Mouse (Mus musculus): Measurements from ENCODE around the gene Grap.

Gene Grap

DNA sequence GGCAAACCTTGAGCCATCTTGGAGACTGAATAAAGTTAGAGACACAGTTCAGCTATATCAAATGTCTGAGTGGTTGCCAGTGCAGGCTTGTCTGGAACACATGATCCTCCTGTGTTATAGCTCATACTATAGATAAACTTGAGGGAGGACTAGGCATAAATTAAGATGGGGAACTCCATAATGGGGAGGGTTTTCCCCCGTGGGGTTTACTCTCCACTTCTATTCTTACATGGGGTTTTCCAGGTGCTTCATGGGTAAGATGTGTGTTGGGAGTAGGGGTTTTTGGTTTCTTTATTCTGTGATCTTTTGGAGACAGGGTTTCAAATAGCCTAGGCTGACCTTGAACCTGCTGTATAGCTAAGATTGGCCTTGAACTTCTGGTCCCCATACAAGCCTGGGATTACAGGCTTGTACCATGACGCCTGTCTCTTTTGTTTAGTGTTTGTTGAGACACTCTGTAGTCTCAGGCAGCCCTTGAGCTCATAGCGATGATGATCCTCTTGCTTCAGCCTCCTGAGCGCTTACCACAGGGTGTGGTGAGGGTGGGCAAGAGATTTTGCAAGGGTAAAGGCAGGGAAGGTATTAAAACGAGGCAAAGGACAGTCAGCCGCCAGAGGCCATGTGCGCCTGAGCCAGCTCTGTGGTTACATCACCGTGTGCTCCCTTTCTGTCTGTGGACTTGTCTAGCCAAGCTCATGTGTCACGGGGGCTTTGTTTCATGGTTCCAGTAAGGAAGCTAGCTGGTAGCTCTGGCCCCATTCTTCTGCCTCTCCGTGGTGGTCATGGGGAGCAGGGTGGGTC, 5.8 kb upstream of the Grap start:
- DNase-seq (ENCODE audit: low read depth, low spot score) = peak; percentile 89
- Histone ChIP-seq H3K27me3 (ENCODE audit: control insufficient read depth, insufficient read depth, low read length, poor library complexity, severe bottlenecking) (no peaks in the 10 kb centered on the region), H3K36me3 (ENCODE audit: control insufficient read depth, insufficient read depth, low read length, poor library complexity, severe bottlenecking) (no peaks in the 10 kb centered on the region)

GRCm38 (mm10) chr11:61647956-61648748, 4.9 kb upstream of the Grap start:
- peak; percentile 55 for DNase-seq (ENCODE audit: low read depth, low spot score)
- Histone ChIP-seq H3K27me3 (ENCODE audit: control insufficient read depth, insufficient read depth, low read length, poor library complexity, severe bottlenecking) (no peaks in the 10 kb centered on the region), H3K36me3 (ENCODE audit: control insufficient read depth, insufficient read depth, low read length, poor library complexity, severe bottlenecking) (no peaks in the 10 kb centered on the region)

DNA sequence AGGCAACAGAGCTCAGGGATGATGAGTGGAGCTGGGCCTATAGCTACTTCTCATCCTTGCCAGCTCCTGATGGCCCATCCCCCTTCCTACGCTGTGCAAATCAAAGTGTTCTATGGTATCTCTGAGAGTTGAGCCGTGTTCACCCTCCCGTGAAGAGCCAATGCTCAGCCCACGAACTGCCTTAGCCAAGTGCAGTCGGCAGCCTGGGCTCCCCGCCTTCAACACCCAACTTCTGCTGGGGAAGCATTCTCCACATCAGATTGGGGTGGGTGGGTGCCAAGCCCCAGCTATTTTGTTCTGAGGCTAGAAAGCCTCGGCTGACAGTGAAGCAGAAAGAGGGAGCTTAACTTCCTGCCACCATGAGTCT, 4.3 kb upstream of the Grap start:
- DNase-seq (ENCODE audit: low read depth, low spot score) = peak; percentile 60
- Histone ChIP-seq H3K36me3 (ENCODE audit: control insufficient read depth, insufficient read depth, low read length, poor library complexity, severe bottlenecking) (no peaks in the 10 kb centered on the region), H3K27me3 (ENCODE audit: control insufficient read depth, insufficient read depth, low read length, poor library complexity, severe bottlenecking) (no peaks in the 10 kb centered on the region)

- no peaks in the 10 kb centered on the region for H3K36me3 ChIP-seq (ENCODE audit: control insufficient read depth, insufficient read depth, low read length, poor library complexity, severe bottlenecking)
- H3K27me3 ChIP-seq (ENCODE audit: control insufficient read depth, insufficient read depth, low read length, poor library complexity, severe bottlenecking) = no peaks in the 10 kb centered on the region
- no peak for DNase-seq (ENCODE audit: low read depth, low spot score)
Measured at GRCm38 (mm10) chr11:61649163-61649580, 3.9 kb upstream of the Grap start.

GRCm38 (mm10) chr11:61649626-61650025, 3.4 kb upstream of the Grap start:
- Histone ChIP-seq H3K27me3 (ENCODE audit: control insufficient read depth, insufficient read depth, low read length, poor library complexity, severe bottlenecking) (no peaks in the 10 kb centered on the region), H3K36me3 (ENCODE audit: control insufficient read depth, insufficient read depth, low read length, poor library complexity, severe bottlenecking) (no peaks in the 10 kb centered on the region; the same call in 1 of the 2 replicates)
- no peak for DNase-seq (ENCODE audit: low read depth, low spot score)

- DNase-seq (ENCODE audit: low read depth, low spot score) = peak; percentile 47
- peaks cover 2% of the 10 kb centered on the region for H3K36me3 ChIP-seq (ENCODE audit: control insufficient read depth, insufficient read depth, low read length, poor library complexity, severe bottlenecking)
- H3K27me3 ChIP-seq (ENCODE audit: control insufficient read depth, insufficient read depth, low read length, poor library complexity, severe bottlenecking) = no peaks in the 10 kb centered on the region
Measured at GRCm38 (mm10) chr11:61650470-61651265, 2.4 kb upstream of the Grap start.

- no peak for DNase-seq (ENCODE audit: low read depth, low spot score)
- no peaks in the 10 kb centered on the region for H3K27me3 ChIP-seq (ENCODE audit: control insufficient read depth, insufficient read depth, low read length, poor library complexity, severe bottlenecking)
- peaks cover 2% of the 10 kb centered on the region for H3K36me3 ChIP-seq (ENCODE audit: control insufficient read depth, insufficient read depth, low read length, poor library complexity, severe bottlenecking)
Measured at GRCm38 (mm10) chr11:61652216-61652615, 849 bp upstream of the Grap start.

- Histone ChIP-seq H3K36me3 (ENCODE audit: control insufficient read depth, insufficient read depth, low read length, poor library complexity, severe bottlenecking) (peaks cover 6% of the 10 kb centered on the region), H3K27me3 (ENCODE audit: control insufficient read depth, insufficient read depth, low read length, poor library complexity, severe bottlenecking) (no peaks in the 10 kb centered on the region)
- DNase-seq (ENCODE audit: low read depth, low spot score) = no peak
Measured at GRCm38 (mm10) chr11:61653568-61653967, 503 bp downstream of the Grap start.

GRCm38 (mm10) chr11:61654786-61655311, 1.8 kb downstream of the Grap start:
- Histone ChIP-seq H3K36me3 (ENCODE audit: control insufficient read depth, insufficient read depth, low read length, poor library complexity, severe bottlenecking) (peaks cover 6% of the 10 kb centered on the region), H3K27me3 (ENCODE audit: control insufficient read depth, insufficient read depth, low read length, poor library complexity, severe bottlenecking) (no peaks in the 10 kb centered on the region)
- DNase-seq (ENCODE audit: low read depth, low spot score) = no peak

GRCm38 (mm10) chr11:61655649-61656048, 2.6 kb downstream of the Grap start:
- Histone ChIP-seq H3K27me3 (ENCODE audit: control insufficient read depth, insufficient read depth, low read length, poor library complexity, severe bottlenecking) (no peaks in the 10 kb centered on the region), H3K36me3 (ENCODE audit: control insufficient read depth, insufficient read depth, low read length, poor library complexity, severe bottlenecking) (peaks cover 6% of the 10 kb centered on the region)
- DNase-seq (ENCODE audit: low read depth, low spot score) = no peak

- DNase-seq (ENCODE audit: low read depth, low spot score) = peak; percentile 78
- Histone ChIP-seq H3K27me3 (ENCODE audit: control insufficient read depth, insufficient read depth, low read length, poor library complexity, severe bottlenecking) (no peaks in the 10 kb centered on the region), H3K36me3 (ENCODE audit: control insufficient read depth, insufficient read depth, low read length, poor library complexity, severe bottlenecking) (peaks cover 7% of the 10 kb centered on the region)
Measured at GRCm38 (mm10) chr11:61656148-61656850, 3.2 kb downstream of the Grap start.

GRCm38 (mm10) chr11:61657432-61657831, 4.4 kb downstream of the Grap start:
- Histone ChIP-seq H3K27me3 (ENCODE audit: control insufficient read depth, insufficient read depth, low read length, poor library complexity, severe bottlenecking) (no peaks in the 10 kb centered on the region), H3K36me3 (ENCODE audit: control insufficient read depth, insufficient read depth, low read length, poor library complexity, severe bottlenecking) (peaks cover 15% of the 10 kb centered on the region)
- peak; percentile 77 for DNase-seq (ENCODE audit: low read depth, low spot score)

- no peak for DNase-seq (ENCODE audit: low read depth, low spot score)
- Histone ChIP-seq H3K36me3 (ENCODE audit: control insufficient read depth, insufficient read depth, low read length, poor library complexity, severe bottlenecking) (peaks cover 19% of the 10 kb centered on the region), H3K27me3 (ENCODE audit: control insufficient read depth, insufficient read depth, low read length, poor library complexity, severe bottlenecking) (no peaks in the 10 kb centered on the region)
Measured at GRCm38 (mm10) chr11:61658360-61658922, 5.4 kb downstream of the Grap start.
